Mouse (Mus musculus) CH12.LX (cell line): Measurements from ENCODE around the gene Olfr697.

Source experiments
- BHLHE40 ChIP-seq: IDR thresholded peaks from 2 replicates; pipeline ENCODE4 v1.6.1; 2011; ENCODE audit warnings: mild to moderate bottlenecking, low read depth, low read length, improper control_type of control experiment
- CTCF ChIP-seq, 2 experiments: IDR thresholded peaks in 1 of 2; conservative IDR thresholded peaks in 1 of 2; 2 replicates each; pipeline ENCODE4 v1.5.1; 2011 to 2012; ENCODE audit warnings: low read depth in 2 of 2, low read length in 2 of 2, improper control_type of control experiment in 1 of 2, inconsistent platforms in 1 of 2, mild to moderate bottlenecking in 1 of 2, moderate library complexity in 1 of 2
- EP300 ChIP-seq: IDR thresholded peaks from 2 replicates; pipeline ENCODE4 v1.6.1; 2011; ENCODE audit warnings: low read length, improper control_type of control experiment
- POLR2A ChIP-seq: IDR thresholded peaks from 2 replicates; pipeline ENCODE4 v1.6.1; 2011; ENCODE audit warnings: low read depth, mild to moderate bottlenecking, improper control_type of control experiment, low read length
- USF2 ChIP-seq: conservative IDR thresholded peaks from 2 replicates; pipeline ENCODE4 v1.6.1; 2011; ENCODE audit warnings: low read depth, low read length, improper control_type of control experiment

GRCm38 (mm10) chr7:106758800-106759199, 16.6 kb upstream of the Olfr697 start:
- TF ChIP-seq POLR2A (no peak), CTCF (conservative IDR thresholded peaks at IDR 0.05 in 1 of 2, IDR thresholded peaks at IDR 0.05 in 1 of 2; ENCODE audit: low read depth in 2 of 2, low read length in 2 of 2) (no peak), EP300 (no peak), USF2 (no peak), BHLHE40 (no peak)
